Mouse (Mus musculus) thymus, postnatal 0 days (tissue): ENCODE results near the gene Fam50b. TPM values are rescaled to one million over a fixed set of nuclear protein-coding genes. Genes with fewer than 3 reads are reported as not detected.

ENCODE experiments used
- DNase-seq: peaks from one replicate; pipeline ENCODE4 v3.0.0-alpha.2; 2015; ENCODE audit warnings: low spot score
- polyA plus RNA-seq: library from polyadenylated mRNA; unstranded; fragments of >200 nt; fragmentation: Nextera tagmentation; extraction: Ambion mirVana; gene quantifications from 2 replicates; pipeline ENCODE4 v1.2.1, GENCODE M21; 2015

Gene Fam50b
- not detected in 2 replicates for polyA plus RNA-seq

- no peak for DNase-seq
Observed at GRCm38 (mm10) chr13:34734686-34735085, at the start of gene Fam50b. Fam50b (plus strand) TSS chr13:34734850.

- no peak for DNase-seq
Observed at GRCm38 (mm10) chr13:34685008-34685765, 49.5 kb upstream of the Fam50b start.

DNA sequence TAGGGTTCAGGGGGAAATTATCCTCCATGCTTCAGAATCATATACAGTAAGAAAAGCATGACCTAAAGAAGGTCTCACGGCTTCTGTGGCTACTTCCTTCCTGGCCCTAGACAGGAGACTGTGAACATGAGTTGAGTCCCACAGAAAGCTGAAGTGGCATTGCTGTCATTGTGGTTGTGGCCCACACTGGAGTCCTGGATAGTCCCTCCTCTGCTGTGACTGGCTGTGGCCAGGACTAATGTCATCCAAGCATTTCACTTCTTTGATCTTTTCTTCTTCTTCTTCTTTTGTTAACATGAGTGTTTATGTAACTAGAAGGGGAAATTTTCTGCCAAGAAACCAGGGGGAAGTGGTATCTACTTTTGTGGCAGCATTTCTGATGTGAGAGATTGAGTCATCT is 43.6 kb upstream of the Fam50b start:
- no peak for DNase-seq

- no peak for DNase-seq
Observed at GRCm38 (mm10) chr13:34693111-34693510, 41.5 kb upstream of the Fam50b start.

DNA sequence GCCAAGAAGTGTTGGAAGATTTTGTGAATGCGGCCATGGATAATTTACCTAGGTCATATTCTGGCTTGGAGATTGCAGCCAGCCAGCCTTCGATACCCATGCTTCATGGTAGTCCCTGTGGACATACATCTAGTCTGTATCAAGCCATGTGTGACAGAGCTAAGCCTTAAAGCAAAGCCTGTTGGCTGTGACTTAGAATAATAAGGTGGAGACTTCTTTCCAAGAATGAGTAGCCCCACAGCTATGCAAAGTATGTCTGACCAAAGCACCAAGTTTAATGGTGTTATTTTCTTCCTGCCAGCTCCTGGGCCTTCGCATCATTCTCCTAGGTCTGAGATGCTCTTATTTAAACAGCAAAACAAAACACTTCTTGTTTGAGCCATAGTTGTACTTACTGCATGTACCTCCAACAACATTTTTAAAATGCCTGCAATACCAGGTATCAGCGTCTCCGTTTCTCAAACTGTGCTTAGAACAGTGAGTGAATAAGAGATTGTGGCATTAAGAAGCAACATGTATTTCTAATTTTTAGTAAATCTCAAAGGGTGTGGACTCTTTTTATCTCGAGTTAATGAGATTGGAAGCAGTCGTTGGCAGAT is 37.8 kb upstream of the Fam50b start:
- no peak for DNase-seq

DNA sequence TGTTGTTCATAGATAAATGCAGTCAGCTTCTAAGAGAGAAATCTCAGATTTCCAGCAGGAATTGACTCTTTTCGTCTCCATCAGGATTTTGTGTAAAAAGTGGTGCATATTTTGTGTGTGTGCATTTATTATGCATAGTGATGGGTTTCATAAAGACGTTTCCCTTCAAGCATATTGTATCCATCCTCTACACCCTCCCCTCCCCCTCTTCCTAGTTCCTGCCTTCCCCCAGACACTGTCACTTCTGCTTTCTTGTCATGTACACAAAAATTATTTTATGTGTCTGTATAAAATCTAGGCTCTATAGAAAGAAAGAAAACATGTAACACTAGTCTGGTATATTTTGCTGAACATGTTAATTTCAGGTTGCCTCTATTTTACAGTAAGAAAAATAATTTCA is 34.6 kb upstream of the Fam50b start:
- no peak for DNase-seq

DNA sequence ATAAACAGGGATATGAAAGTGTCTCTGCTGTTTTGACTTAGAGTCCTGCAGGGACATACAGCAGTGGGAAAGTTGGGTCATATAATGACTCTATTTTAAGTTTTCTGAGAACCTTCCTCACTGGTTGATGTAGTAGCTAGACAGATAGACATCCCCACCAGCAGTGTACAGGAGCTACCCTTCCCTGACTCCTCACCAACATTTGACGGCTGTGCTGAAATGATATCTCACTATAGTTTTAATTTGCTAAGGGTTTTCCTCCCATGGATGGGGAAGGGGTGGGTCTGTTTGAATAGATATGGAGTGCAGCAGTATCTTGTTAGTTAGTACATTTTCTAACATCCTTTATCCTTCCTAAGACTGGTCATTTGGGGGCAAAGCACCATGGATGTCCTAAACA is 34.0 kb upstream of the Fam50b start:
- DNase-seq, result no peak

DNA sequence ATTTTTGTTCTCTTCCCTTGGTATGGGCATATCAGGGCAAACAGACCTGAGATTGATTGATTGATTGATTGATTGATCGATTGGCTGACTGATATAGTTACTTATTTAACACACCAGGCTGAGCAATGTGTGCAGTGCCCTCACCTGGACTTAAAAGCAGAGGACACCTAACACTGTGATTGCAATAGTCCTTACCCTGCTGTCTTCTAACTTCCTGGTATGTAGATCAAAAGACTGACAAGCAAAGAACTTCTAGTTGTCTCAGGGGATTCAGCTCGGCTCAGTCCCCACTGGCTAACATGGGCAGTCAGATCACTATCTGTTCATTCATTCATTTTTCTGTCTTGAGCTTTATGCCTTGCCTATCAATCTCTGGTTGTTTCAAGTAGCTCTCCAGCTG is 31.3 kb upstream of the Fam50b start:
- no peak for DNase-seq

DNA sequence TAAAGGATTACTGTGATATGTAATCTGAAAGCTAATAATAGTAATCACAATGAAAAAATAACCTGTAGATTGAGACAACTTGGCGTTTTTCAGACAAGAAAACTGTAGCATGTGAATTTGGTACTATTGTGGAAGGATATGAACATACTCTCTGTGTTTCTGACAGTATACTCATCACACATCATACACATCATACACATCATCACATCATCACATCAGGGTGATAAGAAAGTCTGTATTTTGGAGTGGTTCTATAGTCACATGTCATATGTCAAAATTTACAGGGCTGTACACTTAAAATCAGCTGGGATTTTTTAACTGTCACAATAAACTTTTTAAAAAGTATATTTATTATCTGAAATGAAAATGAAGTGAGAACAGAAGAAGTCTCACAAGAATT is 30.9 kb upstream of the Fam50b start:
- no peak for DNase-seq

DNA sequence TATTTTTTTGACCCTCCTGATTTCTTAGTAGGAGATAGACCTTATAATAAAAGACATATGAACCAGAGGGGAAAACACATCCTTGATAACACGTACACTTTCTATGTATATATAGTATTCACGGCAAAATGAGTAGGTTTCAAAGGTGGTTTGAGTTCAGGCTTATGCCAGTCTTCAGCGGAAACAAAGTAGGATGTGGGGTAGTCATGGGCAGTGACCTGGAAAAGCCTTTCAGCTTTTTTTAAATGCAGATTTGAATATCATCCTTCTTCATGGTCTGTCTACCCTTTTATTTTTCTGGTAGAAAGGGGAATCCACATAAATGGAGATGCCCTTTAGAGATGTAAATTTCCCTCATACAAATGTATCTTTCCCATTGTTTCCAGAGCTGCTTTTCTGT is 29.8 kb upstream of the Fam50b start:
- no peak for DNase-seq

GRCm38 (mm10) chr13:34708955-34709354 is 25.7 kb upstream of the Fam50b start:
- DNase-seq, result no peak

- DNase-seq, result no peak
Observed at GRCm38 (mm10) chr13:34709566-34709965, 25.1 kb upstream of the Fam50b start.

DNA sequence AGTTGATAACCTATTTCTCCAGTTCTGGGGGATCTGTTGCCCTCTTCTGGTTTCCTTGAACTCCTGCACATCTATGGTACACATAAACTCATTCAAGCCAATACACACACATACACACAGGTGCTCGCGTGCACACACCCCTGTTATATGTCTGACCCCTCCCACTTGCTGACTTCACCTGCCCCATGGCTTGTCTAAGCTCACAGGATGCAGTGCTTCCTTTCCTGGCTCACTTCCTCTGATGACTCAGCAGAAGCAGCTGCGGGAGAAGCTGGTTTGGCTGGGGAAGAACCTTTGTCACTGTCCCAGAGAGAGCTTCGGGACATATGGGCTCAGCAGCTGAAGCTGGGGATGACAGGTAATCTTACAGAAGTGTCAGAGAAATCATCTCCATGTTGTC is 23.2 kb upstream of the Fam50b start:
- DNase-seq, result no peak

DNA sequence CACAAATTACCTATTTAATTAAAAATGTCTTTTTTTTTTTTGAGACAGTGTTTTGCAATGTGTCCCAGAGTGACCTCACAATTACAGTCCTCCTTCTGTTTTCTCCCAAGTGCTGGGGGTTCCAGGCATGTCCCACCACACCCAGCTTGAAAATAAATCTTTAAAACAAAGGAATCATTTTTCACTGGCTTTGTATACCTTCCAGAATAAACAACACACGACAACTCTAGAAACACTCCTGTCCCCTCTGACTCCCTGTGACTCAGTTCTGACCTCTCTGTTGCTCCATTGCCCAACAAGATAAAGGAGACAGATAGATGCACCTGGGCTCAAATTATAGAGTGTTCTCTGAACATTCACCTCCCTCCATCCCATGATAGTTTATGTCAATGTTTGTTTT is 21.8 kb upstream of the Fam50b start:
- no peak for DNase-seq

DNA sequence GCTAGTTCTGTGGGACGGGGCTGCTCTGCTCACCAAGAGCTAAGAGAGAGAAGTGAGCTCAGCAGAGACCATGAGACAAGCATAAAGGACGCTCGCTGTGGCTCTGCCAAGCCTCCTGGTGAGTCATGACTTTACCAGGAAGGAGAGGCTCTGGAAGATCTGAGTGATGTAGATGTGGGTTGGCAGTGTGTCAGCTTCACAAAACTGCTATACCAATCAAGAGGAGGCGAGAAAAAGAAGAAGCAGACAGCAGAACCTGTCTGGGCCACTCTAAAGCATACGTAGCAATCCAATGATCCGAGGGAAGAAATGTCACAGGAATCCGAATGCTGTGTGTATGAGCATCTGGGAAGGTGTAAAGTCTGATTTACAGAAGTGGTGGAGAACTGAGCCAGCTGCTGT is 19.2 kb upstream of the Fam50b start:
- DNase-seq, result no peak

DNA sequence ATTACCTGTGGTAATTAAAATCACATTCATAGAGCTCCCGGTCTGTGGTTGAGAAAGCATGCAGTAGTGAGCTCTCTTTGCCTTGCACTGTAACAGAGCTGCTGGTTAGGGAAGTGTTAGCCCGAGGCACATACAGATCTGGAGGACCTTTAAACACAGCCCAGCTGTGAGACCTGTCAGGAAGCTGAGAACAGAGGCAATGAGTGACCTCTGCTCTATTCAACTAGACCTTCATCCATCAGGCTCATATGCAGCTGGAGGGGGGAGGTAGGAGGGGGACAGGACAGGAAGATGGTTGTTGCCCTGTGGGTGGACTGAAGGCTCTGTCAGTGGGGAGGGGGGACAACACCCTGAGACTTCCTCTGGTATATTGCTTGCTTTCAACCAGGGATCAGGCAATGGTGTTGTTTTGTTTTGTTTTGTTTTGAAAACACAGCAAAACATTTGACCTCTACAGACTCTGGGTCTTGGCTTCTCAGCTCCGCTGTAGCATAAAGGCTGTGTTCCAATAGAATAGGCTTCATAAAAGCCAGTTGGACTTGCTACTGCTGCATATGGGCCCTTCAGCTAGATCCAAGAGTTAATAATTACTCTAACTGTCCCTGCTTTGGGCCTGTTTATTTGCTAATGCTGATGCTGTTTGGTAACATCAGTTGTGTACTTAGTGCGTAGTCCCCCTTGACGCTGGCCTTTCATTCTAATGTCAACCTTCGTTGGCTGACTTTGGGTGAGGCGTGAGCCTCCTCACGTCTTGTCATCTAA is 9.6 kb upstream of the Fam50b start:
- DNase-seq, result no peak

DNA sequence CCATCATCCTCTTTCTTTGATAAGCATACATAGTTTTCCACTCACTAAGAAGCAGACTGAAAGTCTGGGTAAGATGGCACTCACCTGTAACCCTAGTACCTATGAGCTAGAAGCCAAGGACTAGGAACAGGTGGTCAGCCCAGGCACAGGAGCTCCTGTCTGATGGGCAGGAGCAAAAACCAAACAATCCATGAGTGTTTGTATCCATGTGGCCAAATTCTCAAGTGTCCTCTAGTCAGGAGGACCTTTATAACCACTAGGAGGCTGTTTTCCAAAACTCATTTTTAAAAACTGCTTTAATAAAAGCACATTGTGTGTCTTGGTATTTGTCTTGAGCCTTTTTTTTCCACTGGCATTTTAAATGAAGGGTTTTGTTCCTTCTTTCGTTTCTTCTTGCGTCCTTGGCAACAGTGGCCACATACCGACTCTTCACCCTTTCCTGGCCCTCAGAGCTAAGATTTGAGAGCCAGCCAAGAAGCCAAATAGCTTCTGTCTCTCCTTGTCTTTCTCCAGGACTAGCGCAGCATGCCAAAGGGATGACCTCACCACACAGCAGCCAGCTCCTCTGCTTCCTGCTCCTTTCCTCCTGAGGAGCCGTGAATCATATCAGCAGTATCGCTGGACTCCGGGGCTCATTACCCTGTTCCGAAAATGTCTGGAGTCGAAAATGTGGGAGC is 8.7 kb upstream of the Fam50b start:
- DNase-seq, result no peak

GRCm38 (mm10) chr13:34726477-34726805 is 8.2 kb upstream of the Fam50b start:
- DNase-seq, result no peak

- DNase-seq, result no peak
Observed at GRCm38 (mm10) chr13:34727060-34727459, 7.6 kb upstream of the Fam50b start.

DNA sequence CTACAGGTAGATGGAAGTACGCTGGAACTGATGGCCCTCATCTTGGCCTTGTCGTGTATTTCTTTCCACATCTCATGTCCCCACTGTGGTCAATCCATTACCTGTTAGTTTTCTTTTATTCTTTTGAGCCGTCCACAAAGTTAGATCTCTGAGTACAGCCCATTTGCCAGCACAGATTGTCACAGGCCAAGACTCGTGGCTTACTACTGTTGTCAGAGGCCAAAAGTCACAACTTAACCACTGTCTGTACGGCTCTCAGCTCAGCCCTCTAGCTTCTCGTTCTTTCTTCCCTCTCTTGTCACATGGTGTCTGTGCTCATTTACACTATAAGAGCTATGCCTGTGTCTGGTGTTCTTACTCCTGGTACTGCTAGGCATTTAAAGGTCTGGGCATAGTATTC is 3.1 kb upstream of the Fam50b start:
- no peak for DNase-seq

DNA sequence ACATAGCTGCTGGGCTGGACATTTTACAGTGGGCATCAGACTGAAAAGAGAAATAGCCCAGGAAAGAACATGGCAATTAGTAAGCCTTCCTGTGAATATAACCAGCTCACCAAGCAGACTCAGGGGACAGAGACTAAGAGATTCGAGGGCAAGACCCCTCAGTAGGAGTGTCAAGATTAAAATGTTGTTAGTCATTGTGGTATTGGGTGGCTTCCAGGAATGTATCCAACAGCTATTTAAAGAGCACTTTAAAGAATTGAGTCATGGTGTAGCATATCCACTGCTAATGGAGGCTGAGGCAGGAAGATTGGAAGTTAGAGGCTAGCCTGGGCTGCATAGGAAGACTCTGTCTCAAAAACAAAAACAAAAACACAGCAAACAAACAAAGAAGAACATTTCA is 870 bp upstream of the Fam50b start:
- DNase-seq, result no peak
